Mouse (Mus musculus): Measurements from ENCODE around the gene Prss44.

GRCm38 (mm10) chr9:110836112-110836511 is 22.3 kb downstream of the Prss44 start:
- TF ChIP-seq POLR2A (IDR thresholded peaks at IDR 0.05; ENCODE audit: low read depth, low read length) (no peak), CTCF (IDR thresholded peaks at IDR 0.05; ENCODE audit: borderline replicate concordance, insufficient read depth, low read length) (no peak)

Data from embryonic fibroblast, embryonic 13.5 days (primary cell).